Mouse (Mus musculus) kidney, embryonic 14.5 days (tissue): ENCODE results near the gene Ankrd53. TPM values are rescaled to one million over a fixed set of nuclear protein-coding genes. Genes with fewer than 3 reads are reported as not detected.

ENCODE experiments used
- ATAC-seq: fragments of 200-750 bp; cut with Nextera tagmentation; 2 replicates; pipeline ENCODE4 v1.8.0; 2017; ENCODE audit warnings: moderate number of reproducible peaks, mild to moderate bottlenecking, moderate TSS enrichment, moderate library complexity; ENCODE audit not compliant: low FRiP score, low TSS enrichment
- H3K27ac ChIP-seq: fragments of 300-500 bp; sonication (generic); 2 replicates; pipeline ENCODE4 v1.5.1; 2014; ENCODE audit warnings: low read depth, mild to moderate bottlenecking, low read length, moderate library complexity, mixed read lengths
- H3K27me3 ChIP-seq: fragments of 300-500 bp; sonication (generic); 2 replicates; pipeline ENCODE4 v1.6.1; 2014; ENCODE audit warnings: mild to moderate bottlenecking, low read length; ENCODE audit not compliant: control insufficient read depth, insufficient read depth
- H3K36me3 ChIP-seq: fragments of 300-500 bp; sonication (generic); 2 replicates; pipeline ENCODE4 v1.6.1; 2014; ENCODE audit warnings: low read length, mixed read lengths; ENCODE audit not compliant: control insufficient read depth, insufficient read depth
- H3K4me1 ChIP-seq: fragments of 300-500 bp; sonication (generic); 2 replicates; pipeline ENCODE4 v1.6.1; 2014; ENCODE audit warnings: low read length, mixed read lengths; ENCODE audit not compliant: control insufficient read depth, insufficient read depth
- H3K4me2 ChIP-seq: fragments of 300-500 bp; sonication (generic); replicated peaks from 2 replicates; pipeline ENCODE4 v1.6.1; 2014; ENCODE audit warnings: low read depth, mild to moderate bottlenecking, low read length
- H3K4me3 ChIP-seq: fragments of 300-500 bp; sonication (generic); 2 replicates; pipeline ENCODE4 v1.5.1; 2014; ENCODE audit warnings: mild to moderate bottlenecking, low read length
- H3K9ac ChIP-seq: fragments of 300-500 bp; sonication (generic); 2 replicates; pipeline ENCODE4 v1.6.1; 2014; ENCODE audit warnings: low read depth, mild to moderate bottlenecking, low read length, moderate library complexity
- H3K9me3 ChIP-seq: fragments of 300-500 bp; sonication (generic); 2 replicates; pipeline ENCODE4 v1.6.1; 2016; ENCODE audit warnings: low read length; ENCODE audit not compliant: control insufficient read depth
- WGBS: fragments of 180-500 bp; shearing (Covaris S2); extraction: QIAGEN DNeasy Blood & Tissue Kit; methylation state at CpG from one replicate; pipeline ENCODE4 v1.1.7; 2014; 5-methylcytosine and 5-hydroxymethylcytosine counted together
- polyA plus RNA-seq: library from polyadenylated mRNA; unstranded; fragments of >200 nt; fragmentation: Nextera tagmentation; extraction: Ambion mirVana; gene quantifications from 2 replicates; pipeline ENCODE4 v1.2.1, GENCODE M21; 2014

Gene Ankrd53
- polyA plus RNA-seq, 1 experiment from 2014 or later: 0.28 TPM

DNA sequence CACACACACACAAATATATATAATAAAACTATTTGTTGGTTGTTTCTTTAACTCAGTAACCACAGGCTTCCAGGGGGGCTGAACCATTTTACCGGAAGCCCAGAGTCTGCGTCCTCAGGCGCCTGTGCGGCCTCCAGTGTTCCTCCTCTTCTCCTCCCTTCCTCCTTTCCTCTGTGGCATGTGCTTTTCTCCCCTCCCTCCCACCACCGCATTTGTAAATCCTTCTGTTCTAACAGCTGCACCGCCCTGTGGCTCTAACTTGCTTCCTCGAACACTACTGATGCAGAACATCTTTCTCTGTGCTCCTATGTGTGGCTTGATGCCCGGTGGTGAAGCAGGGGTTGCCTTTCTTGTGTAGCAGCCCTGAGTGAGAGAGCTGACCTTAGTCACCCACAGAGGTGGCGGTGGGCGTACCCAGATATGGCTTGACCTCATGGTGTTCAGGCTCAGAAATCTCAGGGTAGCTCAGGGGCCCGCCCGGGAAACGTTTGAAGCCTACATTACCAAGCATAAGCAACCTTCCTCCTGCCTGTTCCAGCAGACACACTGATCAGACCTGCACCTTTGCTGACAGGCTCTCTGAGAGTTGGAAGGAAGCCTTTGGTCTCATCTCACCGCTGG lies 33.0 kb upstream of the Ankrd53 start:
- Histone ChIP-seq H3K27ac (no peak overlapping the region), H3K4me2 (no peak overlapping the region), H3K27me3 (peaks cover 14% of the 10 kb centered on the region), H3K9ac (no peak overlapping the region), H3K4me1 (no peaks in the 10 kb centered on the region), H3K9me3 (no peaks in the 10 kb centered on the region), H3K36me3 (no peaks in the 10 kb centered on the region), H3K4me3 (no peak overlapping the region)
- no peak for ATAC-seq
- 53% methylated on average over 14 of the region's 14 CpGs for WGBS

DNA sequence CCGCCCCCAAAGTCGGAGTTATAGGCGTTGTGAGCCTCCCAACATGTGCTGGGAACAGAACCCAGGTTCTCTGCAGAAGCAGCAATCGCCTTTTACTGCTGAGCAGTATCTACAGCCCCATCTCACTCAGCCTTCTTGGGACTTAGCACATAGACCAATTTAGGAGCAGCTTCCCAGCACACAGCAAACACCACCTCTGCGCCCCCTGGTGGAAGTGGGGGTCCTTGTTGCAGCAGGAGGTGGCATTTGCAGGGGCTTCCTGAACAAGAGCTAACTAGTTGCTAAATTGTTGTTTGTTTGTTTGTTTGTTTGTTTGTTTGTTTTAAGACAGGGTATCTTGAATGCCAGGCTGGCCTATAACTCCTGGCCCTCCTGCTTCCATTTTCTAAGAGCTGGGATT lies 31.3 kb upstream of the Ankrd53 start:
- WGBS: 24% methylated on average over 5 of the region's 5 CpGs

DNA sequence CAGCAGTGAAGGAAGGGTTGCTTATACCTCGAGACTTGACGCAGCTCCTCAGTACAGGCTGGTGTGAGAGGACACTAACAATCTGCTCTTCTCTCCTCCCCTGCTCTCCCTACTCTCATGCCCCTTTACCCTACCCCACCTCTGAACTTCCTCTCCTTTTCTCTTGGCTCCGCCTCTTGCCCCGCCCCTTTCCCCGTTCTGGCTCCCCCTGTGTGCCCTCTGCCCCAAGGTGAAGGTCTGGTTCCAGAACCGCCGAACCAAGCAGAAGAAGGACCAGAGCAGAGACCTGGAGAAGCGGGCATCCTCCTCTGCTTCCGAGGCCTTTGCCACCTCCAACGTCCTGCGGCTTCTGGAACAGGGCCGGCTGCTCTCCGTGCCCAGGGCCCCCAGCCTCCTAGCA lies 25.1 kb upstream of the Ankrd53 start:
- no peak overlapping the region for H3K4me2 ChIP-seq

More for the DNA sequence above, 31.3 kb upstream of the Ankrd53 start:
- no peak for ATAC-seq
- Histone ChIP-seq H3K36me3 (no peaks in the 10 kb centered on the region), H3K4me3 (no peak overlapping the region), H3K9ac (no peak overlapping the region), H3K27me3 (peaks cover 5% of the 10 kb centered on the region; the same call in 1 of the 2 replicates), H3K4me2 (no peak overlapping the region), H3K27ac (no peak overlapping the region), H3K4me1 (no peaks in the 10 kb centered on the region), H3K9me3 (no peaks in the 10 kb centered on the region)

DNA sequence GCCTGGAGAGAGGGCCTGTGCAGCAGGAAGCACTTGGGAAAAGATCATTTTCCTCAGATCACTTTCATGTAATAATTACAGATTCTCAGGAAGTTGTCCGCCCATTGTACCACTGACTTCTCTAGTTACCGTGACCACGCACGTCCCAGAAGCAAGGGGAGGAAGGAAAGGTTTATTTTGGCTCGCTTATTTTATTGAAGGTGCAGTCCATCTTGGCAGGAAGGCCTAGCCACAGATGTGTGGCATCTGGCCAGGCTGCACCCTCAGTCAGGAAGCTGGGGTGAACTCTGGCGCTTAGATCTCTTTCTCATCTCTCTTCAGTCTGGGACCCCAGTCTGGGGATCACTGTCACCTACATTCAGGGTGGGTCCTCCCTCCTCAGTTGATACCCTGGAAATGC lies 23.8 kb upstream of the Ankrd53 start:
- no peaks in the 10 kb centered on the region for H3K4me1 ChIP-seq
- no peaks in the 10 kb centered on the region for H3K36me3 ChIP-seq
- no peak overlapping the region for H3K27ac ChIP-seq
- H3K27me3 ChIP-seq: no peaks in the 10 kb centered on the region; the same call in 1 of the 2 replicates
- H3K9ac ChIP-seq: no peak overlapping the region
- no peaks in the 10 kb centered on the region for H3K9me3 ChIP-seq
- ATAC-seq: no peak
- H3K4me3 ChIP-seq: no peak overlapping the region
- WGBS: 34% methylated on average over 6 of the region's 6 CpGs
- H3K4me2 ChIP-seq: no peak overlapping the region

More for the DNA sequence above, 25.1 kb upstream of the Ankrd53 start:
- H3K9ac ChIP-seq: no peak overlapping the region
- H3K9me3 ChIP-seq: no peaks in the 10 kb centered on the region
- no peaks in the 10 kb centered on the region for H3K4me1 ChIP-seq
- no peak overlapping the region for H3K4me3 ChIP-seq
- H3K27me3 ChIP-seq: no peaks in the 10 kb centered on the region
- H3K36me3 ChIP-seq: no peaks in the 10 kb centered on the region
- ATAC-seq: no peak
- no peak overlapping the region for H3K27ac ChIP-seq
- WGBS: 25% methylated on average over 13 of the region's 13 CpGs

DNA sequence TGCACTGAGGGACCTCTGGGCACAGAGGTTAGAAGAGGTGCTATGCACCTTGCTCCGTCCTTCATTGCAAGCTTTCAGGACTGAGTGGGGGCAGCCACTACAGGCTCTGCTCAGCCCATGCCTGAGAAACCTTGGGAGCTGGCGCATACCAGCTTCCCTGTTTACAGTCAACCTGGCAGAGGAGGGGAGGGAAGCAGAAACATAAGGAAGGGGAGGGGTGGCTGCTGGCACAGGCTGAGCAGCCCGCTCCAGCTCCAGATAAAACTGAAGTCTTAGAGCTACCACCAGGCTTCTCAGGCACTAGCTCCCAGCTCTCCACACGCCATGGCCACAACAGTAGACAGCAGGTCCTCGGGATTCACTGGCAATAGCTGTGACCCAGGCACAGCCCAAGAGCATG lies 19.7 kb upstream of the Ankrd53 start, which contains the start of gene Atp6v1b1:
Gene Atp6v1b1, plus strand, starts transcription at position 230 of the 400 bp plus-strand sequence.
- Histone ChIP-seq H3K27ac (no peak within 1 kb of the TSS), H3K27me3 (peaks cover 3% of the 10 kb centered on the region)
- ATAC-seq: no peak

DNA sequence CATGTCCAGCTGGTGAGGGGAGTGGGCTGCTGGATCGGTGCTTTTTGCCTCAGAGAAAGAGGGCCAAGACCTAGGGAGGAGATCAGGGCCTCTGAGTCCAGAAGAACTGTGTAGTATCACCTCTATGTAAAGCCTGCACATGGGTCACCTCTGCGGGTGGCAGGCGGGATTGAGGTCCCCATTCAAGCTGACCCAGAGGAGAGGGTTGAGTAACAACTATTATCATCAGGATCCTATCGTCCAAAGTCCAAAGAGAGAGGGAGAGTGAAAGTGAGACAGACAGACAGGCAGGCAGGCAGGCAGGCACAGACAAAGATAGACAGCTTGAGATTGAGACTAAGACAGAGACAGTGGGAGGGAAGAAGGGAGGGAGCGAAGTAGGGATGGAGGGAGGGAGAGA lies 19.2 kb upstream of the Ankrd53 start:
- H3K4me3 ChIP-seq: no peak overlapping the region
- no peaks in the 10 kb centered on the region for H3K36me3 ChIP-seq
- H3K9ac ChIP-seq: no peak overlapping the region
- no peaks in the 10 kb centered on the region for H3K4me1 ChIP-seq
- H3K4me2 ChIP-seq: no peak overlapping the region
- no peaks in the 10 kb centered on the region for H3K9me3 ChIP-seq
- WGBS: 60% methylated on average over 5 of the region's 5 CpGs
- no peak overlapping the region for H3K27ac ChIP-seq
- no peak for ATAC-seq
- H3K27me3 ChIP-seq: peaks cover 3% of the 10 kb centered on the region

More for the DNA sequence above, 19.7 kb upstream of the Ankrd53 start, which contains the start of gene Atp6v1b1:
- no peak within 1 kb of the TSS for H3K9ac ChIP-seq
- no peak within 1 kb of the TSS for H3K4me3 ChIP-seq
- no peak within 1 kb of the TSS for H3K4me2 ChIP-seq
- H3K4me1 ChIP-seq: no peaks in the 10 kb centered on the region
- H3K36me3 ChIP-seq: no peaks in the 10 kb centered on the region
- 54% methylated on average over 5 of the region's 5 CpGs for WGBS
- H3K9me3 ChIP-seq: no peaks in the 10 kb centered on the region

DNA sequence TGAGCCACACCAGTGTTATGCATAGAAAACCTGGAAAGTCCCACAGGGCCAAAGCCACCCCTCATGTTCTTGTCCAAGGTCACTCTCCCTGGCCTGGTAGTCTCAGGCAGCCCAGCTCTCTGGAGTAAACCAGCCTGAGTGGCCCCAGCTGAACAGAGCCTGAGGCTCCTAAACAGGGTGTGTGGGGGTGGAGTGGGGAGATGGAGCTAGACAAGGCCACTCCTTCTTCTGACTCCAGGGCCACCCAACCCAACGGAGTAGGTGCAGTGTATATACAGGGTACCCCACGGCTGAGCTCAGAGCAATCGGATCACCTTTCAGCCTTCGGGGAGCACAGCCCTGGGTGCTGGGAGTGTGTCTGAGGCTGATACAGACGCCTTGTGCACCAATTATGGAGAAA lies 18.3 kb upstream of the Ankrd53 start:
- WGBS: 67% methylated on average over 5 of the region's 5 CpGs
- H3K9ac ChIP-seq: no peak overlapping the region
- no peak overlapping the region for H3K4me3 ChIP-seq
- no peaks in the 10 kb centered on the region for H3K36me3 ChIP-seq
- H3K4me2 ChIP-seq: no peak overlapping the region
- ATAC-seq: peak; percentile 41; the same call in 1 of the 2 replicates
- H3K9me3 ChIP-seq: no peaks in the 10 kb centered on the region
- peaks cover 3% of the 10 kb centered on the region for H3K27me3 ChIP-seq
- H3K27ac ChIP-seq: no peak overlapping the region
- H3K4me1 ChIP-seq: no peaks in the 10 kb centered on the region

DNA sequence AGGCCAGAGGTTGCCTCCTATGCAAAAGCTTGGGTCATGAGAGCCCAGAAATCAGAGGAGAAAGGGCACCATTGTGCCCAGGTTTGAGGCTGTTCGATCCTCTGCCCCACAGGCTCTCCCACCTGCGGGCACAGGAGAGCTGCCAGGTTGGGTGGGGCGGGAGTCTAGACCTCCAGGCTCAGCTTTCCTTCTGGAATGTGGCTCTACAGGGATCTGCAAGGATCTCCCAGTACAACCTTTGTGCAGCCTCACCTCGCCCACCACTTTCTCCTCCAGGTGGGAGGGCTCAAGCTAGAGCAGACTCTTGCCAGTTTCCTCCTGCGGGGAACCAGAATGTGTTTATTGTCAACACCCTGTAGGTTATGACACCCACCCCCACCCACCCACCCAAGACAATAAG lies 17.9 kb upstream of the Ankrd53 start:
- H3K4me2 ChIP-seq: no peak overlapping the region
- ATAC-seq: no peak
- H3K4me3 ChIP-seq: no peak overlapping the region
- no peaks in the 10 kb centered on the region for H3K36me3 ChIP-seq
- no peak overlapping the region for H3K9ac ChIP-seq
- peaks cover 3% of the 10 kb centered on the region for H3K27me3 ChIP-seq
- no peaks in the 10 kb centered on the region for H3K9me3 ChIP-seq
- no peak overlapping the region for H3K27ac ChIP-seq
- WGBS: 68% methylated on average over 5 of the region's 5 CpGs
- no peaks in the 10 kb centered on the region for H3K4me1 ChIP-seq

DNA sequence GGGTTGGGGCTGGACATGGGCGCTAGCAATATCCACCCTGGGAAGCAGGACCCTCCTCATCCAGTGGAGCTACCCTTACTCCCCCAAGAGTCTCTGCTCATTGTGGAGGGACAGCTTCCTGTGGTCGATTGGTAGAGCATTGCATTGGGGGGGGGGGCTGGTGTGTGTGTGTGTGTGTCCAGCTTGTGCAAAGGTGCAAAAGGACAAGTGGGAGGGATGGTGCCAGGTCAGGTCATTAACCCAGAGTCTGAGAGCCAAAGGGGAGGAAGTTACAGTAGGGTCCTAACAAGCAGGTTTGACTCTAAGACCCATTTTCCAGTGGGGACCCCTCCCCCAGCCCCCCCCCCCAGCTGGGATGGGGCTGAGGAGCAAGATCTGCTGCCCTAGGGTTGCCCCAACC lies 17.0 kb upstream of the Ankrd53 start:
- no peaks in the 10 kb centered on the region for H3K36me3 ChIP-seq
- H3K27me3 ChIP-seq: peaks cover 3% of the 10 kb centered on the region
- 61% methylated on average over 2 of the region's 2 CpGs for WGBS
- H3K9ac ChIP-seq: no peak overlapping the region
- no peak overlapping the region for H3K4me3 ChIP-seq
- no peak overlapping the region for H3K4me2 ChIP-seq
- no peak overlapping the region for H3K27ac ChIP-seq
- ATAC-seq: no peak
- no peaks in the 10 kb centered on the region for H3K9me3 ChIP-seq
- H3K4me1 ChIP-seq: no peaks in the 10 kb centered on the region
